Mouse (Mus musculus) stomach, postnatal 0 days (tissue): Measurements from ENCODE around the gene 2210011C24Rik. TPM values are rescaled to one million over a fixed set of nuclear protein-coding genes. Genes with fewer than 3 reads are reported as not detected.
A peak's percentile ranks its signal among the peaks of the same experiment; 100 is the strongest.

ENCODE experiments used
- ATAC-seq: fragments of 200-750 bp; cut with Nextera tagmentation; 2 replicates; pipeline ENCODE4 v1.8.0; 2017; ENCODE audit not compliant: low FRiP score, low TSS enrichment
- DNase-seq: peaks from one replicate; pipeline ENCODE4 v3.0.0-alpha.2; 2016; ENCODE audit warnings: low spot score
- H3K27ac ChIP-seq: fragments of 300-500 bp; sonication (generic); replicated peaks from 2 replicates; pipeline ENCODE4 v1.5.1; 2014; ENCODE audit warnings: mild to moderate bottlenecking, control low read depth
- H3K27me3 ChIP-seq: fragments of 300-500 bp; sonication (generic); 2 replicates; pipeline ENCODE4 v1.6.1; 2014; ENCODE audit warnings: low read length; ENCODE audit not compliant: control insufficient read depth, insufficient read depth
- H3K36me3 ChIP-seq: fragments of 300-500 bp; sonication (generic); 2 replicates; pipeline ENCODE4 v1.6.1; 2014; ENCODE audit warnings: low read length, mixed read lengths; ENCODE audit not compliant: control insufficient read depth, insufficient read depth
- H3K4me1 ChIP-seq: fragments of 300-500 bp; sonication (generic); replicated peaks from 2 replicates; pipeline ENCODE4 v1.6.1; 2014; ENCODE audit warnings: antibody characterized with exemption; ENCODE audit not compliant: control insufficient read depth, insufficient read depth
- H3K4me2 ChIP-seq: fragments of 300-500 bp; sonication (generic); replicated peaks from 2 replicates; pipeline ENCODE4 v1.6.1; 2014; ENCODE audit warnings: low read depth, mild to moderate bottlenecking, control low read depth, moderate library complexity
- H3K4me3 ChIP-seq: fragments of 300-500 bp; sonication (generic); 2 replicates; pipeline ENCODE4 v1.5.1; 2014; ENCODE audit warnings: low read depth, low read length, control low read depth
- H3K9ac ChIP-seq: fragments of 300-500 bp; sonication (generic); 2 replicates; pipeline ENCODE4 v1.6.1; 2014; ENCODE audit warnings: mild to moderate bottlenecking, low read length, control low read depth, mixed read lengths
- H3K9me3 ChIP-seq: fragments of 300-500 bp; sonication (generic); 2 replicates; pipeline ENCODE4 v1.6.1; 2016; ENCODE audit warnings: low read length; ENCODE audit not compliant: control insufficient read depth
- CTCF ChIP-seq: IDR thresholded peaks from 2 replicates; pipeline ENCODE4 v1.5.1; 2016; ENCODE audit warnings: antibody characterized with exemption, low read depth, mild to moderate bottlenecking, moderate library complexity
- EP300 ChIP-seq: optimal IDR thresholded peaks from 2 replicates; pipeline ENCODE3; 2016; ENCODE audit warnings: antibody characterized with exemption
- WGBS: fragments of 180-500 bp; shearing (Covaris S2); extraction: QIAGEN DNeasy Blood & Tissue Kit; methylation state at CpG from one replicate; pipeline ENCODE4 v1.1.7; 2014; 5-methylcytosine and 5-hydroxymethylcytosine counted together
- polyA plus RNA-seq: library from polyadenylated mRNA; unstranded; fragments of >200 nt; fragmentation: Nextera tagmentation; extraction: Ambion mirVana; gene quantifications from 2 replicates; pipeline ENCODE4 v1.2.1, GENCODE M21; 2015

2210011C24Rik gene
- polyA plus RNA-seq, 1 experiment from 2014 or later, result 5.8 TPM

DNA sequence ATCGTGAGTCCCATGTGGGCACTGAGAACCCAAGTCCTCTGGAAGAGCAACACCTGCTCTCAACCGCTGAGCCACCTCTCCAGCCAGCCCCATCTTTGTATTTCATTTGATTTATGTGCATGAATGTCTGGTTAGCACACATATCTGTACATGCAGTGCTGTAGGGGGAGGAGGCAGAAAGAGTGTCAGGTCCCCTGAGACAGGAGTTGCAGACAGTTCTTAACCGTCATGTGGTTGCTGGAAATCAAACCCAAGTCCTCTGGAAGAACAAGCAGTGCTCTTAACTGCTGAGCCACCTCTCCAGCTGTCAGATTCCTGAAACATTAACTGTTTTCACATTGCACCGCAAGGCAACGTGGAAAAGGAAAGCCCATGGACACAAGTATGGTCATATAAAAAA is 36.2 kb upstream of the 2210011C24Rik start:
- H3K4me2 ChIP-seq, result no peak overlapping the region
- H3K4me3 ChIP-seq, result no peak overlapping the region
- H3K9ac ChIP-seq, result no peak overlapping the region
- no peak overlapping the region for H3K27ac ChIP-seq
- H3K27me3 ChIP-seq, result peaks cover 4% of the 10 kb centered on the region; the same call in 1 of the 2 replicates
- TF ChIP-seq CTCF (no peak), EP300 (no peak)
- WGBS, result 61% methylated on average over 5 of the region's 5 CpGs
- DNase-seq, result no peak
- H3K4me1 ChIP-seq, result no peaks in the 10 kb centered on the region
- no peak for ATAC-seq
- H3K36me3 ChIP-seq, result no peaks in the 10 kb centered on the region
- H3K9me3 ChIP-seq, result no peaks in the 10 kb centered on the region

DNA sequence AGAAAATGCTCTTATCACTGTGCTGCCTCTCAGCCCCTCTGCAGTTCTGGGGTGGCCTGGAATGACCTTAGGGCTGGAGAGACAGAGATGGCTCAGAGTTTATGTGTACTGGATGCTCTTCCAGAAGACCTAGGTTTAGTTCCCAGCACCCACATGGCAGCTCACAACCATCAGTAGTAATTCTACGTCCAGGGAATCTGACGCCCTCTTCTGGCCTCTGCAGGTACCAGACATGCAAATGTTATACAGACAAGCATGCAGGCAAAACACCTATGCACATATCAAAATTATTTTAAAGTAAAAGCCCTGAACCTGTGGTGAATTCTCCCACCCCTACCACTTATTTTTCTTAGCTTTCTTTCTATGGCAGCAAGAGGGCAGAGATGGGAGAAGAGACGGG is 34.5 kb upstream of the 2210011C24Rik start:
- H3K36me3 ChIP-seq, result no peaks in the 10 kb centered on the region
- no peak overlapping the region for H3K4me3 ChIP-seq
- TF ChIP-seq EP300 (no peak), CTCF (no peak)
- no peaks in the 10 kb centered on the region for H3K4me1 ChIP-seq
- DNase-seq (no peak), ATAC-seq (no peak)
- no peak overlapping the region for H3K4me2 ChIP-seq
- H3K9ac ChIP-seq, result no peak overlapping the region
- peaks cover 4% of the 10 kb centered on the region; the same call in 1 of the 2 replicates for H3K27me3 ChIP-seq
- H3K27ac ChIP-seq, result no peak overlapping the region
- no peaks in the 10 kb centered on the region for H3K9me3 ChIP-seq
- WGBS, result 79% methylated on average over 3 of the region's 3 CpGs

DNA sequence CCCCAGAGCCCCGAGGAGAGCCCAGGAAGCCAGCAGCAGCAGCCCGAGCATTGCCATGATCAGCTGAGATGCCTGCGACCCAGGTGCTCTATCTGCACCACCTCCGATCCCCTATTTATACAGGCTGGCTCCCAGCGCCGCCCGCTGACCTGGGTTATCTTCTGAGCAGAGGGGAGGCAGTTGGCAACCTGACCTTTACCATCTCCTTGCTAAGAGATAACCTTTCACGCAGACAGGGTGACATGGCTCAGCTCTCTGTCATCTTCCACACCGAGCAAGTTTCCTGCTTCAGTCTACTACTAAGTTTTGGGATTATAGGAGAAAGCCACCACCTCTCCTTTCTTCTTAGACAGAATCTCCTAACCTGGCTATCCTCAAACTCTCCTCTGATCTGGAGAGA is 32.9 kb upstream of the 2210011C24Rik start, which contains the start of gene Rln3:
Rln3 (minus strand) TSS at position 101 of the 400 bp plus-strand sequence.
- DNase-seq (no peak), ATAC-seq (no peak)
- no peaks in the 10 kb centered on the region for H3K36me3 ChIP-seq
- no peak within 1 kb of the TSS for H3K4me2 ChIP-seq
- WGBS, result 14% methylated on average over 9 of the region's 9 CpGs
- H3K9me3 ChIP-seq, result no peaks in the 10 kb centered on the region
- no peak for TF ChIP-seq CTCF
- no peak for TF ChIP-seq EP300
- peaks cover 4% of the 10 kb centered on the region; the same call in 1 of the 2 replicates for H3K27me3 ChIP-seq
- H3K9ac ChIP-seq, result no peak within 1 kb of the TSS
- no peak within 1 kb of the TSS for H3K4me3 ChIP-seq
- H3K4me1 ChIP-seq, result no peaks in the 10 kb centered on the region
- H3K27ac ChIP-seq, result no peak within 1 kb of the TSS

DNA sequence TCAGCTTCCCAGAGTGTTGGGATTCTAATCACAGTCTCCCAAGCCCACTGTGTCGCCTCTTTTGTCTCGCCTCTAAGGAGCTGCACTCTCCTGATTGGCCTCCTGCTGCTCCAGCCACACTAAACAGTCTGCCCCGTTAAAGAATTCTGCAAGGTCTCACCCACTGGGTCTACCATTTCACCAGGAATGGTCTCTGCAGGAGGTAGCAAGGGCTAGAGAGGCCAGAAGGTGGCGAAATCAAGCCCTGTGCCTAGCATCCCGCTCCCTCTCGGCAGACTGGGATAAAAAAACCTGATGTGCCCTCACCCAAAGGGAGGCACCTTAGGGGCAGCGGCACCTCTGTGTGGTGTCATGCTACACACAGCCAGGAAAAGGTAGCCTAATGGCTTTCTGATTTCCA is 32.1 kb upstream of the 2210011C24Rik start:
- no peak for TF ChIP-seq EP300
- TF ChIP-seq CTCF, result peak; percentile 35
- no peaks in the 10 kb centered on the region for H3K9me3 ChIP-seq
- no peak for ATAC-seq

DNA sequence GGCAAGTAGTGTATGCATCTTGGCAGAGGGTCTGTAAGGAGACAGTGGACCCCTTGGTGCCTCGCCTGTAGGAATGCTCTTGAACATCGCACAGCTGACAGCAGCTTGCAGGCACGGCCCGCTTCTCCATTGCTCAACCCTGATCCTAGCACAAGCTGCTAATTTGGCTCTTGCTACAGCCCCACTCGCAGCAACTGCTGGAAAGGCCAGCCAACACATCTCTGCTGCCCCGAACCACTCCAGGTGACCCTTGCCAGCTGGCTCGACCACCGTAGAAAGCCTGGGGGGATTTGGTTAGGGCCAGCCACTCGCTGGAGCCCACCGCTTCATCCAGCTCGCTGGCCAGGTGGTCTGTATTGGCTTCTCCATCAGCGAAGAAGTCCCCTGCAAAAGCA is 31.0 kb upstream of the 2210011C24Rik start:
- H3K9me3 ChIP-seq, result no peaks in the 10 kb centered on the region
- no peak overlapping the region for H3K4me3 ChIP-seq
- WGBS, result 33% methylated on average over 12 of the region's 12 CpGs
- ATAC-seq (no peak), DNase-seq (no peak)
- no peak overlapping the region for H3K9ac ChIP-seq
- H3K27me3 ChIP-seq, result peaks cover 4% of the 10 kb centered on the region; the same call in 1 of the 2 replicates
- no peaks in the 10 kb centered on the region for H3K4me1 ChIP-seq
- no peaks in the 10 kb centered on the region for H3K36me3 ChIP-seq
- TF ChIP-seq CTCF, result no peak
- TF ChIP-seq EP300, result no peak
- H3K27ac ChIP-seq, result no peak overlapping the region
- H3K4me2 ChIP-seq, result peak overlapping the region; percentile 61

More for the DNA sequence above, 32.1 kb upstream of the 2210011C24Rik start:
- no peak overlapping the region for H3K4me3 ChIP-seq
- DNase-seq, result no peak
- H3K4me1 ChIP-seq, result no peaks in the 10 kb centered on the region
- peaks cover 4% of the 10 kb centered on the region; the same call in 1 of the 2 replicates for H3K27me3 ChIP-seq
- no peak overlapping the region for H3K4me2 ChIP-seq
- H3K27ac ChIP-seq, result no peak overlapping the region
- no peak overlapping the region for H3K9ac ChIP-seq
- WGBS, result 17% methylated on average over 7 of the region's 7 CpGs
- H3K36me3 ChIP-seq, result no peaks in the 10 kb centered on the region

DNA sequence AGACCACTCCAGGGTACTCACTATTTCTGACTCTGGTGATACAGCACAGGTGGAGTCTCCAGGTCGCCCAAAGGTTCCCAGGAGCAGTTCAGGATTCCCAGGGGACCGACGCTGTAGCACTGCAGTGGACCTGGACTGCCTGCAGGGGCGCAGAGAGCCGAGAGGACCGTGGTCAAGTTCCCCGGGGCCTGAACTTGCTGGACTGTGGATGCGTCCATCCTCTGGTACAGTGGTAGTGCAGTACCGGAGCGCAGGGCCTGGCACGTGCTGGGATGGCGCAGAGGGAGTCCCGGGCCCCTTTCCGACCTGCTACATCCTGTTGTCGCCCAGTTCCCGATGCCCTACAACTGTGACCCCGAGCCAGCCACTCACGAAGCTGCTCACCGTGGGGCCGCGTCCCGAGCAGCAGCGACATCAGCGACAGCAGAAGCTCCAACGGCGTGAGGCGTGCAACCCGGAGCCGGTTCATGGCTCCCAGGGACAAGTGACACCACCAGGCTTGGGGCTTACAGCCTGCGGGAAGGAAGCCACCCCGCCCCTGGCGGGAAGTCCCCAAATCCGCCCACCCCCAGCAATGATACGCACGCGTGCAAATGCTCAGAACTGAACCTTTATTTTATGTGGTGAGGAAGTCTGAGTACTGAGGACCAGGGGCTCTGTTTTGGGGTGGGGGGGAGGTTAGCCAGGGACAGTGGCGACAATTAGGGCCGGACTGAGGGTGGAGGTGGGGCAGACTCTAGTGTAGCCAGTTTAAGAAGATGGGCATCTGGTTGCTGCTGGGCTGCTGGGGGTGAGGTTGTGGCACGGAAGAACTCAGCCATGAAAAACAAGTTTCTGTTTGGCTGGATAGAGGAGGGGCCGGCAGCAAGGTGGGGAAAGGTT is 30.3 kb upstream of the 2210011C24Rik start, which contains the start of gene Il27ra:
Il27ra (minus strand) TSS at position 524 of the 882 bp plus-strand sequence.
- DNase-seq (peak; percentile 74), ATAC-seq (peak; percentile 82)
- TF ChIP-seq CTCF (peak; percentile 82), EP300 (no peak)
- WGBS, result 7% methylated on average over 40 of the region's 40 CpGs
- Histone ChIP-seq H3K4me1 (no peaks in the 10 kb centered on the region), H3K9ac (0 out of 2 replicates have a peak within 1 kb of the TSS, but pooled peaks have one; percentile 23), H3K27ac (no peak within 1 kb of the TSS), H3K9me3 (no peaks in the 10 kb centered on the region), H3K4me3 (peak within 1 kb of the TSS; percentile 32), H3K4me2 (peak within 1 kb of the TSS; percentile 61), H3K36me3 (no peaks in the 10 kb centered on the region), H3K27me3 (peaks cover 4% of the 10 kb centered on the region; the same call in 1 of the 2 replicates)
